Mouse (Mus musculus) hindbrain, embryonic 14.5 days (tissue): Measurements from ENCODE around the gene Iqcd. TPM values are rescaled to one million over a fixed set of nuclear protein-coding genes. Genes with fewer than 3 reads are reported as not detected.
A peak's percentile ranks its signal among the peaks of the same experiment; 100 is the strongest.

ENCODE experiments used
- ATAC-seq: fragments of 200-750 bp; cut with Nextera tagmentation; 2 replicates; pipeline ENCODE4 v1.8.0; 2017; ENCODE audit warnings: moderate number of reproducible peaks, mild to moderate bottlenecking, moderate TSS enrichment, moderate library complexity; ENCODE audit not compliant: low FRiP score
- DNase-seq: peaks from one replicate; pipeline ENCODE4 v3.0.0-alpha.2; 2015; ENCODE audit warnings: low spot score
- H3K27ac ChIP-seq: fragments of 300-500 bp; sonication (generic); 2 replicates; pipeline ENCODE4 v1.5.1; 2014; ENCODE audit warnings: mild to moderate bottlenecking, moderate library complexity
- H3K27me3 ChIP-seq: fragments of 300-500 bp; sonication (generic); 2 replicates; pipeline ENCODE4 v1.6.1; 2014; ENCODE audit warnings: mild to moderate bottlenecking, low read length, mixed read lengths; ENCODE audit not compliant: control insufficient read depth, insufficient read depth
- H3K36me3 ChIP-seq: fragments of 300-500 bp; sonication (generic); replicated peaks from 2 replicates; pipeline ENCODE4 v1.6.1; 2014; ENCODE audit not compliant: control insufficient read depth, insufficient read depth
- H3K4me1 ChIP-seq: fragments of 300-500 bp; sonication (generic); replicated peaks from 2 replicates; pipeline ENCODE4 v1.6.1; 2014; ENCODE audit warnings: antibody characterized with exemption, low read length, mixed read lengths; ENCODE audit not compliant: control insufficient read depth, insufficient read depth
- H3K4me2 ChIP-seq: fragments of 300-500 bp; sonication (generic); replicated peaks from 2 replicates; pipeline ENCODE4 v1.6.1; 2014; ENCODE audit warnings: mild to moderate bottlenecking, moderate library complexity
- H3K4me3 ChIP-seq: fragments of 300-500 bp; sonication (generic); replicated peaks from 2 replicates; pipeline ENCODE4 v1.5.1; 2014; ENCODE audit warnings: mild to moderate bottlenecking, low read length
- H3K9ac ChIP-seq: fragments of 300-500 bp; sonication (generic); 2 replicates; pipeline ENCODE4 v1.6.1; 2014
- H3K9me3 ChIP-seq: fragments of 300-500 bp; sonication (generic); 2 replicates; pipeline ENCODE4 v1.6.1; 2016; ENCODE audit warnings: low read length; ENCODE audit not compliant: control insufficient read depth
- WGBS: fragments of 180-500 bp; shearing (Covaris S2); extraction: QIAGEN DNeasy Blood & Tissue Kit; methylation state at CpG from one replicate; pipeline ENCODE4 v1.1.7; 2014; 5-methylcytosine and 5-hydroxymethylcytosine counted together
- polyA plus RNA-seq: library from polyadenylated mRNA; unstranded; fragments of >200 nt; fragmentation: Nextera tagmentation; extraction: Ambion mirVana; gene quantifications from 2 replicates; pipeline ENCODE4 v1.2.1, GENCODE M21; 2014

The Iqcd gene
- polyA plus RNA-seq, 1 experiment from 2014 or later: 1.9 TPM

GRCm38 (mm10) chr5:120627515-120628300 is 38.9 kb downstream of the Iqcd start:
- no peaks in the 10 kb centered on the region for H3K4me1 ChIP-seq
- no peak for ATAC-seq
- 72% methylated on average over 15 of the region's 15 CpGs for WGBS

DNA sequence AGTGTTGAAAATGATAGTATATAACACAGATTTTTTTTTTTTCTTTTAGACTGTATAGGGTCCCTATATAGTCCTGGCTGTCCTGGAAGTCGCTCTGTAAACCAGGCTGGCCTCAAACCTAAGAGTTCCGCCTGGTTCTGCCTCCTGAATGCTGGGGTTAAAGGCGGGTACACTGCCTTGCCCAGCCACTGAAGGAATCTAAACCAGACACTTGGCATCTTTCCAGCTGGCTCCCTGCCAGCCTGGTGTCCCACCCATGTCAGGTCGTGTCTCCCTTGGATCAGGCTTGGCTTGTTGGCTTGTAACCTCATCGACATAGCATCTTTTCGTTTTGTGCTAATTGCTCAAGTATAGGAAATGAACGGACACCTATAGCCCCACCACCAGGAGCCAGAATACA is 39.8 kb downstream of the Iqcd start:
- Histone ChIP-seq H3K27me3 (peaks cover 9% of the 10 kb centered on the region), H3K4me3 (no peak overlapping the region), H3K27ac (no peak overlapping the region), H3K4me2 (no peak overlapping the region), H3K4me1 (no peaks in the 10 kb centered on the region), H3K9ac (no peak overlapping the region), H3K36me3 (peaks cover 47% of the 10 kb centered on the region), H3K9me3 (no peaks in the 10 kb centered on the region)
- ATAC-seq (no peak), DNase-seq (no peak)
- 59% methylated on average over 7 of the region's 7 CpGs for WGBS

More at GRCm38 (mm10) chr5:120627515-120628300, 38.9 kb downstream of the Iqcd start:
- Histone ChIP-seq H3K9ac (no peak overlapping the region), H3K27me3 (peaks cover 9% of the 10 kb centered on the region), H3K9me3 (no peaks in the 10 kb centered on the region), H3K36me3 (peaks cover 56% of the 10 kb centered on the region), H3K4me3 (no peak overlapping the region), H3K4me2 (no peak overlapping the region), H3K27ac (no peak overlapping the region)
- DNase-seq: no peak

DNA sequence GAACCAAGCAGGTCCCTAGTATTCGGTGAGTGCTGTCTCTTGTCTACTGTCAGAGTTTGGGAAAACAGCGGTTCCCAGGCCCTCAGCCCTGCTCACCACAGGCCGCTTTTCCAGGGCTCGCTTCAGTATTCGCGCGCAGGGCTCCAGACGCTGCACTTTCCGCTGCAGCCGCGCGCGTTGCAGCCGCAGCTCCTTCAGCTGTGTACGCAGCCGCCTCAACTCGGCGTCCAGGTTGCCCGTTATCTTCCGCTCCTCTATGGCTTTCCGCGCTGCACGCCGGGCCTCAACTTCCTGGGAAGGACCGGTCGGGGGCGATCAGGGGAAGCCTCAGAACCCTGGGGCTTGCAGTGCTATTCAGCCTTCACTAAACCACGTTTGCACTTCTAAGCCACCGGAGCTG is 42.3 kb downstream of the Iqcd start:
- no peaks in the 10 kb centered on the region for H3K9me3 ChIP-seq
- H3K36me3 ChIP-seq: peaks cover 22% of the 10 kb centered on the region
- H3K9ac ChIP-seq: no peak overlapping the region; the same call in 1 of the 2 replicates
- no peak overlapping the region for H3K27ac ChIP-seq
- ATAC-seq (no peak), DNase-seq (no peak)
- peaks cover 9% of the 10 kb centered on the region for H3K27me3 ChIP-seq
- H3K4me1 ChIP-seq: no peaks in the 10 kb centered on the region
- WGBS: 9% methylated on average over 29 of the region's 29 CpGs
- H3K4me2 ChIP-seq: peak overlapping the region; percentile 43
- H3K4me3 ChIP-seq: no peak overlapping the region

DNA sequence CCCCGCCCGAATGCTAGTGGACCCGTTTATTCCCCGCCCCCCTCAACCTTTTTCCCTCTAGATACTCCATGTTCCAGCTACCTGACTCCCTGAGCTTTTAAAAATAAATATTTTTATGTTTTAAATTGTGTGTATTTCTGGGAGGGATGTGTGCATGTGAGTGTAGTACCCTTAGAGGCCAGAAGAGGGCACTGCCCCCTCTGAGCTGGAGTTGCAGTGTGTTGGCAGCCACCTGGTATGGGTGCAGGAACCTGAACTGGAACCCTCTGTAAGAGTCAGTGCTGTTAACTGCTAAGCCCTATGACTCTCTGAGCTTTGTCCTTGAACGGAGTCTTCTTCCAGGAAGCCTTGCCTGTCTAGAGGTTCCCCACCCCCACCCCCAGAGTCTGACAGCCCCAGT is 43.1 kb downstream of the Iqcd start:
- ATAC-seq (no peak), DNase-seq (no peak)
- 87% methylated on average over 5 of the region's 5 CpGs for WGBS
- no peak overlapping the region for H3K27ac ChIP-seq
- no peak overlapping the region for H3K4me3 ChIP-seq
- H3K4me1 ChIP-seq: no peaks in the 10 kb centered on the region
- H3K4me2 ChIP-seq: no peak overlapping the region
- H3K27me3 ChIP-seq: peaks cover 9% of the 10 kb centered on the region
- no peaks in the 10 kb centered on the region for H3K9me3 ChIP-seq
- H3K36me3 ChIP-seq: peaks cover 14% of the 10 kb centered on the region
- no peak overlapping the region for H3K9ac ChIP-seq

DNA sequence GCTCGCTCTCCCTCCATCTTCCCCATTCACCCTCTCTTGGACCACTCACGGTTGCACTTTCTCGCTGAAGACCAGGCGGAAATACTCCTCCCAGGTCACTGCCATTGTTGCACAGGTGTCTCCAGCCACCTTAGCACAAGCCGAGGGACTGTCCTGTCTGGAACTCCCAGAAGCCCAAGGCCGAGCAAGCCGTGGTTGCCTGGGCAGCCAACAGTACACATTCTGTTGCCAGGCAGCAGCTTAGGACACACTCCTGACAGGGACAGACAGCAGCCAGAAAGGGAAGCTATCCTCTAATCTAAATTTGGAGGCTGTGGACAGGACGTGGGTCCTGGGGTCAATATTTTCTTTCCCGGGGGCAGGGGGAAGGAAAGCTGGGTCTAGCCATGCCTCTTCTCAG is 45.3 kb downstream of the Iqcd start, which contains the start of gene Cfap73:
Gene Cfap73 (minus strand): TSS at position 105 of the 400 bp plus-strand sequence.
- Histone ChIP-seq H3K27me3 (peaks cover 9% of the 10 kb centered on the region), H3K9me3 (no peaks in the 10 kb centered on the region), H3K4me1 (no peaks in the 10 kb centered on the region), H3K4me3 (no peak within 1 kb of the TSS), H3K4me2 (no peak within 1 kb of the TSS), H3K9ac (no peak within 1 kb of the TSS), H3K36me3 (no peaks in the 10 kb centered on the region), H3K27ac (no peak within 1 kb of the TSS)
- ATAC-seq: no peak
- no peak for DNase-seq
- WGBS: 60% methylated on average over 9 of the region's 9 CpGs

GRCm38 (mm10) chr5:120634860-120635259 is 46.0 kb downstream of the Iqcd start:
- no peak overlapping the region for H3K9ac ChIP-seq
- no peak for DNase-seq
- no peak overlapping the region for H3K4me3 ChIP-seq
- no peak overlapping the region for H3K4me2 ChIP-seq
- ATAC-seq: no peak
- no peaks in the 10 kb centered on the region for H3K4me1 ChIP-seq
- H3K27me3 ChIP-seq: peaks cover 7% of the 10 kb centered on the region
- WGBS: 36% methylated on average over 5 of the region's 5 CpGs
- no peaks in the 10 kb centered on the region for H3K9me3 ChIP-seq
- H3K36me3 ChIP-seq: no peaks in the 10 kb centered on the region
- H3K27ac ChIP-seq: no peak overlapping the region

GRCm38 (mm10) chr5:120635633-120636032 is 46.8 kb downstream of the Iqcd start:
- Histone ChIP-seq H3K27ac (no peak overlapping the region), H3K4me1 (no peaks in the 10 kb centered on the region), H3K9me3 (no peaks in the 10 kb centered on the region), H3K36me3 (no peaks in the 10 kb centered on the region), H3K9ac (no peak overlapping the region), H3K27me3 (peaks cover under 1% of the 10 kb centered on the region), H3K4me2 (no peak overlapping the region), H3K4me3 (no peak overlapping the region)
- ATAC-seq (no peak), DNase-seq (no peak)
- 88% methylated on average over 5 of the region's 5 CpGs for WGBS

- WGBS: 89% methylated on average over 7 of the region's 7 CpGs
- H3K27ac ChIP-seq: no peak overlapping the region
- H3K4me2 ChIP-seq: no peak overlapping the region
- no peaks in the 10 kb centered on the region for H3K36me3 ChIP-seq
- DNase-seq (no peak), ATAC-seq (no peak)
- H3K4me1 ChIP-seq: no peaks in the 10 kb centered on the region
- H3K9me3 ChIP-seq: no peaks in the 10 kb centered on the region
- H3K4me3 ChIP-seq: no peak overlapping the region
- 0 out of 2 replicates have a peak, but pooled peaks cover 3% of the 10 kb centered on the region for H3K27me3 ChIP-seq
- H3K9ac ChIP-seq: no peak overlapping the region
Observed at GRCm38 (mm10) chr5:120640094-120640493, 51.3 kb downstream of the Iqcd start.

DNA sequence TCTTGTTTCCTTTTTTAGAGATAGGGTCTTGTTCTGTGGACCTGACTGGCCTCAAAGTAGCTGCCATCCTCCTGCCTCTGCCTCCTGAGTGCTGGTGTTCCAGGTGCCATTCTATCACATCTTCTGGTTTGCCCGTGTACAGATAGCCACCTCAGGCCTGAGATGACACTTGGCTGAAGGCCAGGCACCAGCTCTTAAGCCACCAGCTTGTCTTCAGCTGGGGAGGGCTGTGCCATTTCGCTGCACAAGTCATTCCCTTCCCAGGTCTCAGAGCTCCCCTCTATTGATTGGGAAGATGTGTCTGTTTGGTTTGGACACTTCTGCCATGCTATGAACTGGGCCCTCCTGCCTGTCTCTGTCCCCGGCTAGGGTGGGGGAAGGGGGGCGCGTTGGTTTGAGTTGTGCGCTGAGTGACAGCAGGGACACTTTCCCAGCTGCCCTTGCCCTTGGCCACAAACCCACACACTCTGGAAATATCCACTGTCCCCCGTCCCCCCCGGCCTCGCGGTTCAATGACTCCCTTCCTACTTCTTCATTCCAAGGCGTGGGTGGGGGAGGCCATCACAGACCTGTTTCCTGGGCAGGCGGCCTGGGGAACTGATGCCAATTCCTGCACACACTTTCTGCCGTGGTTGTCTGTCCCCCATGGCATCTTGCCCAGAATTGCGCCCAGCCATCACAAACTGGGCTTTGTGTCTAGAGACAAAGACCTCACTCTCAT is 54.7 kb downstream of the Iqcd start:
- H3K4me2 ChIP-seq: no peak overlapping the region
- H3K9ac ChIP-seq: no peak overlapping the region
- H3K27me3 ChIP-seq: peaks cover 21% of the 10 kb centered on the region
- H3K27ac ChIP-seq: no peak overlapping the region
- DNase-seq (no peak), ATAC-seq (no peak)
- H3K4me3 ChIP-seq: no peak overlapping the region
- H3K4me1 ChIP-seq: no peaks in the 10 kb centered on the region
- WGBS: 63% methylated on average over 14 of the region's 14 CpGs
- no peaks in the 10 kb centered on the region for H3K9me3 ChIP-seq
- no peaks in the 10 kb centered on the region for H3K36me3 ChIP-seq
